Mouse (Mus musculus): ENCODE data around the gene Rasgrf1. TPM values are rescaled to one million over a fixed set of nuclear protein-coding genes. Genes with fewer than 3 reads are reported as not detected.

Rasgrf1 gene
- total and polyA plus RNA-seq, 3 experiments = not detected

DNA sequence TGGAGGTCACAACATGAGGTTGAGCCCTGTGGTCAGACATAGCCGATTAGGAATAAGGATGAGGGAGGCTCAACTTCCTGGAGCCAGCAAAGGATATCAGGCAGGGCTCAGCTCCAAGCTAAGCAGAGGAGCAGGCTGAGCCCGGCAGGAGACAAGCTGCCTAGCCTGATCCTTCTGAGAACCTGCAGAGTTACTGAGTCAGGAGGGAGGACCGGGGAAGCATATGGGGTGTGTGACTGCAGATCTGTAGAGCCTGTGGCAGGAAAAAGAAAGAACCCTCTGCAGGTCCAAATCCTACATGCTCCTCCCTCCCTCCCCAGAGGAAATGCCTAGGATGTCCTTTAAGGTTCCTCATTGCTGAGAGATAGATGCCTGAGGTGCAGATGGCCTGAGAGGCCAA, 62.6 kb downstream of the Rasgrf1 start:
- no peaks in the 10 kb centered on the region for H3K79me2 ChIP-seq (ENCODE audit: control insufficient read depth, insufficient read depth, low read length, poor library complexity)
- H3K27ac ChIP-seq (ENCODE audit: control insufficient read depth, low read depth, low read length) = no peak overlapping the region
- no peak overlapping the region for H3K9ac ChIP-seq (ENCODE audit: control insufficient read depth, low read depth, low read length, poor library complexity, severe bottlenecking)
- TF ChIP-seq NRF1 (IDR thresholded peaks at IDR 0.05; ENCODE audit: insufficient read depth, low read depth, low read length, poor library complexity, severe bottlenecking) (no peak), SMC3 (IDR thresholded peaks at IDR 0.05; ENCODE audit: low read depth, low read length) (no peak), RAD21 (IDR thresholded peaks at IDR 0.05; ENCODE audit: low read depth, low read length) (no peak), JUND (IDR thresholded peaks at IDR 0.05; ENCODE audit: low read depth, low read length) (no peak), MAX (IDR thresholded peaks at IDR 0.05; ENCODE audit: low read length) (no peak), EP300 (IDR thresholded peaks at IDR 0.05; ENCODE audit: low read depth in 1 of 2, low read length in 2 of 2) (no peak)
- H3K27me3 ChIP-seq (ENCODE audit: control insufficient read depth in 1 of 2, insufficient read depth in 2 of 2, low read length in 2 of 2) = no peaks in the 10 kb centered on the region
- no peak for DNase-seq (ENCODE audit: low read depth, low spot score)
- H3K4me3 ChIP-seq (ENCODE audit: control insufficient read depth in 1 of 2, insufficient read depth in 1 of 2, low read depth in 2 of 2, low read length in 2 of 2) = no peak overlapping the region
- H3K4me1 ChIP-seq (ENCODE audit: control insufficient read depth in 1 of 2, insufficient read depth in 2 of 2, low read length in 2 of 2) = peaks cover 0 to 15% of the 10 kb centered on the region in 2 experiments; a peak in 2 of 4 replicates
- peaks cover 0 to 15% of the 10 kb centered on the region in 2 experiments; a peak in 2 of 4 replicates for H3K36me3 ChIP-seq (ENCODE audit: control insufficient read depth in 1 of 2, insufficient read depth in 2 of 2, low read length in 2 of 2)
- H3K9me3 ChIP-seq (replicated peaks; ENCODE audit: insufficient read depth, low read length) = no peaks in the 10 kb centered on the region

DNA sequence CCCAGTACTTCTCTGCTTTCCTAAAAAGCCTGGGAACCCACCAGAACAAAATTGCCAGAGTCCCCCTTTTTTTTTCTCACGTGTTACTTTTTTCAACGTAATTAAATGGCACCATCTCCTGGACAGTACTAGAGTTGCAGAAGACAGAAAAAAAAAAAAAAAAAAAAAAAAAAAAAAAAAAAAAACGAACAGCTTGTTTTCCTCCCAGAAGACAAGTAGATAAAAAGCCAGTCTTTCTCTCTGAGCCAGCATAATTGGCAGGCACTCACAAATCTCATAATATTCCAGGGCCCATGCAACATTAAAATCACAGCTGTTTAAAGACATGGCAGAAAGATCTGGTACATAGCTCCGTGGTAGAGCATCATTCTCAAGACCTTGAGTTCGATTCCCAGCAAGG, 64.1 kb downstream of the Rasgrf1 start:
- Histone ChIP-seq H3K4me1 (ENCODE audit: control insufficient read depth in 1 of 2, insufficient read depth in 2 of 2, low read length in 2 of 2) (peaks cover 0 to 15% of the 10 kb centered on the region in 2 experiments; a peak in 2 of 4 replicates), H3K36me3 (ENCODE audit: control insufficient read depth in 1 of 2, insufficient read depth in 2 of 2, low read length in 2 of 2) (peaks cover 0 to 15% of the 10 kb centered on the region in 2 experiments; a peak in 2 of 4 replicates), H3K4me3 (ENCODE audit: control insufficient read depth in 1 of 2, insufficient read depth in 1 of 2, low read depth in 2 of 2, low read length in 2 of 2) (no peak overlapping the region), H3K27ac (ENCODE audit: control insufficient read depth, low read depth, low read length) (no peak overlapping the region), H3K27me3 (ENCODE audit: control insufficient read depth in 1 of 2, insufficient read depth in 2 of 2, low read length in 2 of 2) (no peaks in the 10 kb centered on the region; a peak in 1 of 4 replicates), H3K9ac (ENCODE audit: control insufficient read depth, low read depth, low read length, poor library complexity, severe bottlenecking) (no peak overlapping the region), H3K79me2 (ENCODE audit: control insufficient read depth, insufficient read depth, low read length, poor library complexity) (no peaks in the 10 kb centered on the region), H3K9me3 (replicated peaks; ENCODE audit: insufficient read depth, low read length) (no peaks in the 10 kb centered on the region)
- TF ChIP-seq MYC (IDR thresholded peaks at IDR 0.05; ENCODE audit: low read depth, low read length) (peak; percentile 44; the same call in 1 of the 2 replicates), ZC3H11A (IDR thresholded peaks at IDR 0.05; ENCODE audit: low read depth, low read length) (peak; percentile 42; the same call in 1 of the 2 replicates), MXI1 (IDR thresholded peaks at IDR 0.05; ENCODE audit: low read depth, low read length) (peak; percentile 44; the same call in 1 of the 2 replicates), SIN3A (IDR thresholded peaks at IDR 0.05; ENCODE audit: low read length) (peak; percentile 27; the same call in 1 of the 2 replicates), ZKSCAN1 (IDR thresholded peaks at IDR 0.05; ENCODE audit: low read depth, low read length) (peak; percentile 80; the same call in 1 of the 2 replicates), POLR2AphosphoS5 (IDR thresholded peaks at IDR 0.05; ENCODE audit: borderline replicate concordance, low read depth, low read length) (no peak), MEF2A (IDR thresholded peaks at IDR 0.05; ENCODE audit: extremely low read depth, insufficient replicate concordance, low read depth, low read length, poor library complexity, severe bottlenecking) (no peak), ETS1 (IDR thresholded peaks at IDR 0.05; ENCODE audit: low read depth, low read length) (0 out of 2 replicates have a peak, but pooled peaks have one; percentile 30), RAD21 (IDR thresholded peaks at IDR 0.05; ENCODE audit: low read depth, low read length) (peak; percentile 62), USF1 (IDR thresholded peaks at IDR 0.05; ENCODE audit: low read depth, low read length) (0 out of 2 replicates have a peak, but pooled peaks have one; percentile 23), RCOR1 (IDR thresholded peaks at IDR 0.05; ENCODE audit: low read depth, low read length) (no peak), MAX (IDR thresholded peaks at IDR 0.05; ENCODE audit: low read length) (0 out of 2 replicates have a peak, but pooled peaks have one; percentile 25), ZNF384 (IDR thresholded peaks at IDR 0.05; ENCODE audit: low read depth, low read length) (peak; percentile 99), CTCF (IDR thresholded peaks at IDR 0.05 in 2 of 3, conservative IDR thresholded peaks at IDR 0.05 in 1 of 3; ENCODE audit: control insufficient read depth in 1 of 3, insufficient read depth in 1 of 3, low read depth in 2 of 3, low read length in 3 of 3, poor library complexity in 1 of 3, severe bottlenecking in 1 of 3) (peak in 2 of 3 experiments; percentile 15 to 52; a peak in 2 of 6 replicates), TBP (IDR thresholded peaks at IDR 0.05; ENCODE audit: low read depth, low read length) (no peak), BHLHE40 (IDR thresholded peaks at IDR 0.05; ENCODE audit: borderline replicate concordance, low read depth, low read length) (peak; percentile 72; the same call in 1 of the 2 replicates), HCFC1 (IDR thresholded peaks at IDR 0.05; ENCODE audit: low read depth, low read length) (peak; percentile 47; the same call in 1 of the 2 replicates), SMC3 (IDR thresholded peaks at IDR 0.05; ENCODE audit: low read depth, low read length) (peak; percentile 40)
- peak; percentile 55 for DNase-seq (ENCODE audit: low read depth, low spot score)
